Mouse (Mus musculus) G1E (cell line): ENCODE data around the gene D430042O09Rik.

Source experiments
- CTCF ChIP-seq: IDR thresholded peaks from 2 replicates; pipeline ENCODE4 v1.5.1; 2012; ENCODE audit warnings: low read depth, low read length, inconsistent platforms, mixed read lengths
- GATA1 ChIP-seq: IDR thresholded peaks from 2 replicates; pipeline ENCODE4 v1.6.1; 2012; ENCODE audit warnings: borderline replicate concordance, low read length, inconsistent platforms, mixed read lengths

DNA sequence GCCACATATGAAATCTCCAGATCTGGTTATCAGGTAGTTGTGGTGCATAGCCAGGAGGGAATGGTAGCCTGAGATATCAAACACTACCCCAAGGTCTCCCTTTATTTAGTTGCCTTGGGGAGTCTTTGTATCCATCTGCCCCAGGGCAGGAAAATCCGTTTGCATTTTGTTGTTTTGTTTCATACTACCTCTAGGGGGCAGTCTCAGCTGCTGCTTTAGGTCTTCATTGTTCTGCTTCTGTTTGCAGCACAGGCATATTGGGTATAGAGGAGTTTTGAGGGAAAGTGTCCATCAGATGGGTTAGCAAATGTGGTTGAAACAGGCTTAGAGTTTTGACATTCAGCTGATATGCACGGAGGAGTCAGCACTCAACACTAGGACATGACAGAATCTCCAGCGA, 40.5 kb downstream of the D430042O09Rik start:
- TF ChIP-seq CTCF (peak; percentile 70), GATA1 (no peak)
